Mouse (Mus musculus): ENCODE data around the gene Apba3.

DNA sequence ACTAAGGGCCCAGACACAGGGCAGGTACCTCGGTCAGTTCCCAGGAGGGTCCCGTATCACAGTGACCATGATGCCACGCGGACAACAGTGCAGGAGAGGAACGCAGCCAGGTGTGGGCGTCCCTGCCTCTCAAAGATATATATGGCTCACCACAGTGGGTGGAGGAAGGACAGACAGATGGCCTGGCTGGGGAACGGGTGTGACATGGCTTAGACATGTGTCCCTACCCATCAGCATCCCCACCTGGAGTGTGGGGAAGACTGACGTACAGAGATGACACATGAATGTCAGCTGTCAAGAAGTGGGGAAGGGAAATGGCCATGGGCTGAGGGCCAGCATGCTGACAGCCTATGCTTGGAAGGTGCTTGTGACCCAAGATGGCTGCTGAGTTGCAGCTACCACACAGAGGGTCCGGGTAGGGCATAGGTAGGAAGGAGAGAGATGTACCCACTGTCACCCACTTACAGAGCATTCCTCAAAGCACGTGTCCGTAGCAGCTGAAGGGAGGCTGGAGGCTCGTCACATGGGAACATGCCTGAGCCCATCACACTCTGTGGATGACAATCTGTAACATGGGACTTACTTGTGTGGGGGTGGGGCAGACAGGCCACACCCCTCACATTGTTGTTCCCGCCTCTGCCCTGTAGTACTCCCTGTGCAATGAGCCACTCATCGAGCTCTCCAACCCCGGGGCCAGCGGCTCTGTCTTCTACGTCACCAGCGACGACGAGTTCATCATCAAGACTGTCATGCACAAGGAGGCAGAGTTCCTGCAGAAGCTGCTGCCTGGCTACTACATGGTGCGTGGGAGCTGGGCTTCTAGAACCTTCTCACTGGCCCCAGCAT lies 40.3 kb downstream of the Apba3 start:
- TF ChIP-seq POLR2A (IDR thresholded peaks at IDR 0.05; ENCODE audit: borderline replicate concordance, control insufficient read depth, low read depth, low read length) (no peak), CTCF (IDR thresholded peaks at IDR 0.05; ENCODE audit: control insufficient read depth, insufficient read depth, low read length) (no peak; the same call in 1 of the 2 replicates)
